Mouse (Mus musculus) cerebellum, adult (tissue): ENCODE measurements around the gene Ddx41.

Experiments
- ATAC-seq: cut with Nextera tagmentation; 2 replicates; pipeline ENCODE4 v1.9.2; 2017; ENCODE audit warnings: mild to moderate bottlenecking, moderate library complexity, mixed read lengths; ENCODE audit not compliant: insufficient number of reproducible peaks, low FRiP score, low TSS enrichment

Gene Ddx41

DNA sequence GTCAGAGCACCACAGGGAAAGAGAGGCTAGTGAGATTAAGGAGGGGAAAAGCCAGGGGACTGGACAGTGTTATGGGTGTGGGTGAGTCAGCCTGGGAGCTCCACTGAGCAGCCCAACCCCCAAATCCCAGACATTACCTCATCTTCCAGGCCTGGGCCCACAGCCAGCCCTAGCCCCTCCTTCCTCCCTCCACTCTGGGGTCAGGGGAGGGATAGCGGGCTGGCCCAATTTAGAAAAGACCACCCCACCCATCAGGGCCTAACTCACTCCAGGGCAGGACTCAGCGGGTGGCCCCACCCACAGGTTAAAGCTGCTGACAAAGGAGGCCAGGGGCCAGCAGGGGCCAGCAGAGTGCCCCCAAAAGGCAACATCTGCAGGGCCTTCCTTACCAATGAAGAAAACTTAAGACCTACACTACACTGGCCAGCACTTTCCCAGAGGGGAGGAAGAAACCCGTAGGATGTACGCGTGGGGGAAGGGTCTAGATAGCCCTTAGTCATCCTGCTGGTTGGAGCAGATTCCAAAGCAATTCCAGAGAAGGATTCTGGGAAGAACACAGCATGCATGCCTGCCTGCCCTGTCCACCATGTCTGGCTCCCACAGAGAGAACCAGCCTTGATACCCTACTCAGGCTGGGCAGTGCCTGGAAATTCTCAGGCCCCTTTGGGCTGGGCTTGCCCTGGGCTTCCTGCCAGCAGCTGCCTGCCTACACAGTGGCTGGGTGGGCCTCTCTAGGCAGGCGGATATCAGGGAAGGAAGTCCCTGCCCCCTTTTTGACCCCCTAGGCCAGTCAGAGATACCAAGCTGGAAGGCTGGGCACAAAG, 25.6 kb downstream of the Ddx41 start:
- ATAC-seq, result no peak

GRCm38 (mm10) chr13:55510332-55510667, 26.2 kb downstream of the Ddx41 start:
- ATAC-seq, result no peak

DNA sequence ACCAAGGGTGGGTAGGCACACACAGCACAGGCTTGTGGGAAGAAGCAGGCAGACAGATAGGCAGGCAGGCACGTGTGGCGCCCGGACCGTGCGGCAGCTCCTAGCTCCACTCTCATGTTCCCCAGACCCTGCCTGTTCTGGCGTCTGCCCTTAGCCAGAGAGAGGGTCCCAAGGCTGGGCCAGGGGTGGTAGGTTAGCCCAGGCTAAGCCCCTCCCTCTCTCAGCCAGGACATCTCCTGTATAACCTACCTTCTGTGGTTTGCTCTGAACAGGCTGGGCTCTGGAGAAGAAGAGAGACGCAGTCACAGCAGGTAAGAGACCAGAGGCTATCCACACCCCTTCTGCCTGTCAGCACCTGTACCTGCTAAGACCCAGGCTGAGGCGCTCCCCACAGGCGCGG, 27.9 kb downstream of the Ddx41 start:
- ATAC-seq, result no peak

GRCm38 (mm10) chr13:55507877-55508276, 28.6 kb downstream of the Ddx41 start:
- ATAC-seq, result no peak

DNA sequence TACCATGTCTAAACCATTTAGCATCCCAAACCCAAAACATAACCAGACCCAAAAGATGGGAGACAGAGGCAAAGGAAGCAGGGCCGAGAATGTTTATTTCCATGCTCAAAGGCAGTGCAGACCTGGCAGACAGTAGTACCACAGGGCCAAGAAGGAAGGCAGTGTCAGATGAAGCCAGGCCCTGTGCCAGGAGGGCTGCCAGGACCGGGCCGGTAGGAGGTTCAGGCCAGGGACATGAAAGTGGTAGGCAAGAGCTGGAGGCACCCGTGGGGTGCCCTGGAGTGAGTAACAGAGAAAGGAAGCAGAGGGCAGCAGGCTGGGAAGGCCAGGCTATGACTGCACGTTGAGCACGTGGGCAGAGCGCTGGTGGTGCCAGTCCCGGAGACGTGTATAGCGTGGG, 29.8 kb downstream of the Ddx41 start:
- ATAC-seq, result no peak

- no peak for ATAC-seq
These were observed 30.6 kb downstream of the Ddx41 start for GRCm38 (mm10) chr13:55505810-55506209.

DNA sequence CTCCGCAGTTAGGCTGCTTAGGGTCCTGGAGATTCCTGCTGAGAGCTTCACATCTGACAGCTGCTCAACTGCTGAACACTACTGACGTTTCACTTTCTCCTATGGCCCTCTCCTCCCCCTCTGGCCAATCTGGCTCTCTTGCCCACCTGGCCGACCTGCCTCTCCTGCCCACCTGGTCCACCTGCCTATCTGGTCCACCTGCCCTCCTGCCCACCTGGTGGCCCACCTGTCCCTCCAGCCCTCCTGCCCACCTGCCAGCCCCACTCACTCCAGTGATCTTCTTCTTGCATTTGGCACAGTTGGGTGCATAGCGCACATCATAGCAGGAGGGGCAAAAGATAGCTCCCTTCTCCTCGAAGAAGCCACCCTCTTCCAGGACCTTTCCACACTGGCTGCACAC, 32.1 kb downstream of the Ddx41 start:
- no peak for ATAC-seq

- no peak for ATAC-seq
These were observed 34.1 kb downstream of the Ddx41 start for GRCm38 (mm10) chr13:55502405-55502804.

DNA sequence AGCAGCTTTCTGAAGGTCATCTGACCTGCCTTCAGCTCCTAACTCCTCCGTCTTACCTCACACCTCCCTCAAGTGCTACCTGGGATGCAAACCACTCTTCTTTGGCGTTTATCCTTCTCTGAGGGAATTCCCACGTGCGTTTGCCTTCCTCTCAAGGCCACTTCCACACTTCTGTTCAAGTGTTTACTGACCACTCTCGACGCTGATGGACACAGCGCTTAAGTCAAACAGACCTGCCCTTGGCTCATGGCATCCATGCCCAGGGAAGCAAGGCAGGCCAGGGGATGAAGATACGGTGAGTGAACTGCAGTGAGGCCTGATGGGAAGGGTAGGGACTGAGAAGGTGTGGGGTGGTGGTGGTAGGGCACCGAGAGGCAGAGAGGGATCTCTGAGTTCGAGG, 35.9 kb downstream of the Ddx41 start:
- ATAC-seq, result no peak

GRCm38 (mm10) chr13:55498906-55499305, 37.6 kb downstream of the Ddx41 start:
- no peak for ATAC-seq

GRCm38 (mm10) chr13:55496661-55497060, 39.8 kb downstream of the Ddx41 start:
- ATAC-seq, result no peak

GRCm38 (mm10) chr13:55495702-55496101, 40.8 kb downstream of the Ddx41 start:
- no peak for ATAC-seq

DNA sequence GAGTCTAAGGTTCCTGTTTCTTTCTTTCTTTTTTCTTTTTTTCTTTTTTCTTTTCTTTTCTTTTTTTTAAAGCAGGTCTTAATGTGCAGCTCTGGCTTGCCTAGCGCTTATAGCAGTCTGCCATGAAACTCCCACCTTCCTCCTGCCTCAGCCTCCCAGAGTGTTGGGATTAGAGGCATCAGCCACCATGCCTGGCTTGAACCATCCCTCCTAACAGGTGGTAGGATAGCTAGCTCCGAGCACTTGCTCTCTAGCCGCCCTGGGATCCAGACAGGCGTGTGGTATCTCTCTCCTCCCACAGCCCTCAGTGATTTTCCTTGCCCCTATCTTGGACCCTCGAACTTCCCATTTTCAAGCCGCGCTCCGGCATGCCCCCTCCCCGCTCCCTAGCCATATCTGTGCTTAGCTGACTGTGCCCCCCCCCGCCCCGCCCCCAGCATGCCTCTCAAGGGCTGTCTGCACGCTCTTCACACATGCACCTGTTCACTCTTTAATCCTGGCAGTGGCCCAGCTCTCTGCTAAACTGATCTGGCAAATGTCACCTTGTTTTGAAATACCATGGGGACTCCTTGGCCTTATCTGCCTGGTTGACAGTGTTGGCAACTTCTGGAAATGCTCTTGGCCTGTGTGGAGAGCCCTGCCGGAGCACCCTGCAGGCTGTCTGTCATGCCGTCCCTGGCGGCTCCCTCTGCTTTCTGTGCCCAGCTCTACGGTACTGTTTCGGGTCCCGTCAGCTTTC, 41.4 kb downstream of the Ddx41 start:
- peak; percentile 87 for ATAC-seq

GRCm38 (mm10) chr13:55494257-55494656, 42.2 kb downstream of the Ddx41 start:
- ATAC-seq, result no peak

DNA sequence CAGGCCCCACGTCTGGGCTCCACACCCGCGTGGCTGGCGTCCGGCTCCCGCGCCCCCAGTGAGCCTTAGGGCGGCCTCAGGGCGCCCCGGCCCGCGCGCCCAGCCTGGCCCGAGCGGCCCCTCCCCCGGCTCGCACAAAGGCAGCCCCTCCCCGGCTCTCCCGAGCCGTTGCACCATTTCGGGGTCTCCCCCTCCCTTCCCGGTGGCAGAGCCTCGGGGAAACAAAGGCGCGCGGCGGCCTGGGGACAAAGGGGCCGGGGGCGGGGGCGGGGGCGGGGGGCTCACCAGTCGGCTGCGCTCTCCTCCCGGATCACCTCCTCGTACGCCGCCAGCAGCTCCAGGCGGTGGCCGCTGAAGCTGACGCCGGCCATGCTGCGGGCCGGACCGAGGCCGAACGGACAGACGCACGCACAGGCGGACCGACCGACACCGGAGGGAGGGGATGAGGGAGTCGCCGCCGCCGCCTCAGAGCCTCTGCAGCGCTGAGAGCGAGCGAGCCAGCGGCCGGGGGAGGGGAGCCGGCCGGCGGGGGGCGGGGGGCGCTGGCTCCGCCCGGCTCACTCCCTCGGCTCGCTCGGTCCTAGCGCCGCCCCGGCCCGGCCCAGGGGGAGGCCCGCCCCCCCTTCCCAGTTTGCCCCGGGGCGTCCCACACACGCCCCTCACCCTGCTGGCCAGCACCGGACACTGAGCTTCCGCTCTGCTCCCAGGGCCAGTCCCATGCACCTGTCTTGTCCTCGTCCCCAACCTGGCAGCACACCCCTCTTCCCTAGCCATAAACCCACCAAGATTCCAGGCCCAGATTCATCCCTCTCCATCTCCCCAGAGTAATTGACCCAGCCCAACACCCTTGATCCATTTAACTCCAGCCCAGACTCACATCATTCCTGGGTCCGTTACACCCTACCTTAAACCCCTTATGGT, 48.6 kb downstream of the Ddx41 start, which contains the start of gene Dbn1:
Gene Dbn1, minus strand, starts transcription at position 534 of the 921 bp plus-strand sequence.
- ATAC-seq, result 0 out of 2 replicates have a peak, but pooled peaks have one; percentile 38

- ATAC-seq, result no peak
These were observed 49.4 kb downstream of the Ddx41 start for GRCm38 (mm10) chr13:55486916-55487577.

GRCm38 (mm10) chr13:55486029-55486794, 50.2 kb downstream of the Ddx41 start:
- ATAC-seq, result no peak

GRCm38 (mm10) chr13:55484520-55485088, 51.9 kb downstream of the Ddx41 start:
- no peak for ATAC-seq

DNA sequence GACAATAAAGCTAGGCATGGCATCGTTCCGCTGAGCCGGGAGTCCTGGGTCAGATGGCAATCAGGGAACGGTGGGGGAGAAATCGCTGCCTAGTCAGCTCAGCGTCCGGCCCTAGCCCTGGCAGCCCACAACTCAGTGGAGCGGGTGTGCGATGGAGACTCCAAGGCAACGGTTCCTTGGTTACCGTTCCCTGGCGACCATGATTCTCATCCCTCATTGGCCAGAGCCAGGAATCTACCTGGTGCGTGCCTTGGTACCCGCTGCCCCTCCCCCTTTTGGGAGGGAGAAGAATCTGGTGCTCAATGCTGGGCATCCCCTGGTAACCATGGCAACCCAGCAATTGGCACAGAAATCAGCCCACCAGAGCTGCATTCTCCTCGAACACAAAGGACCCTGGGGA, 52.9 kb downstream of the Ddx41 start:
- ATAC-seq, result no peak
